Mouse (Mus musculus): ENCODE measurements at regions not wholly inside any gene's neighbourhood (a gene's known extent, or its start where the extent isn't known, plus 50 kb on each side); places are given as distances from the start of the nearest gene placed in this dataset.

GRCm38 (mm10) chr17:83093862-83094261 is 121.2 kb upstream of the Pkdcc start:
- H3K27ac ChIP-seq (replicated peaks; ENCODE audit: low read depth, low read length): no peak overlapping the region
- no peaks in the 10 kb centered on the region for H3K36me3 ChIP-seq (ENCODE audit: control insufficient read depth, insufficient read depth, low read length)
- peaks cover 10% of the 10 kb centered on the region for H3K4me1 ChIP-seq (ENCODE audit: control insufficient read depth, insufficient read depth, low read length)
- peaks cover 38% of the 10 kb centered on the region for H3K27me3 ChIP-seq (ENCODE audit: control insufficient read depth, insufficient read depth, low read length)
- no peak overlapping the region for H3K4me2 ChIP-seq (ENCODE audit: low read depth, severe bottlenecking)
- H3K9ac ChIP-seq (ENCODE audit: low read length): no peak overlapping the region
- H3K9me3 ChIP-seq (ENCODE audit: control insufficient read depth, low read length): no peaks in the 10 kb centered on the region
- DNase-seq (ENCODE audit: low spot score): no peak
- ATAC-seq (ENCODE audit: insufficient number of reproducible peaks, low FRiP score, low TSS enrichment, low read depth): no peak
- 83% methylated on average over 5 of the region's 5 CpGs for WGBS
- H3K4me3 ChIP-seq (ENCODE audit: low read depth, low read length): no peak overlapping the region

- 73% methylated on average over 8 of the region's 8 CpGs for WGBS
- Histone ChIP-seq H3K4me1 (ENCODE audit: control insufficient read depth, insufficient read depth, low read length) (peaks cover 18% of the 10 kb centered on the region), H3K4me2 (ENCODE audit: low read depth, severe bottlenecking) (no peak overlapping the region), H3K27ac (replicated peaks; ENCODE audit: low read depth, low read length) (no peak overlapping the region), H3K4me3 (ENCODE audit: low read depth, low read length) (no peak overlapping the region), H3K27me3 (ENCODE audit: control insufficient read depth, insufficient read depth, low read length) (peaks cover 40% of the 10 kb centered on the region; the same call in 1 of the 2 replicates), H3K9ac (ENCODE audit: low read length) (no peak overlapping the region), H3K36me3 (ENCODE audit: control insufficient read depth, insufficient read depth, low read length) (no peaks in the 10 kb centered on the region), H3K9me3 (ENCODE audit: control insufficient read depth, low read length) (no peaks in the 10 kb centered on the region)
- no peak for ATAC-seq (ENCODE audit: insufficient number of reproducible peaks, low FRiP score, low TSS enrichment, low read depth)
- no peak for DNase-seq (ENCODE audit: low spot score)
Measured at GRCm38 (mm10) chr17:83096451-83096850, 118.6 kb upstream of the Pkdcc start.

DNA sequence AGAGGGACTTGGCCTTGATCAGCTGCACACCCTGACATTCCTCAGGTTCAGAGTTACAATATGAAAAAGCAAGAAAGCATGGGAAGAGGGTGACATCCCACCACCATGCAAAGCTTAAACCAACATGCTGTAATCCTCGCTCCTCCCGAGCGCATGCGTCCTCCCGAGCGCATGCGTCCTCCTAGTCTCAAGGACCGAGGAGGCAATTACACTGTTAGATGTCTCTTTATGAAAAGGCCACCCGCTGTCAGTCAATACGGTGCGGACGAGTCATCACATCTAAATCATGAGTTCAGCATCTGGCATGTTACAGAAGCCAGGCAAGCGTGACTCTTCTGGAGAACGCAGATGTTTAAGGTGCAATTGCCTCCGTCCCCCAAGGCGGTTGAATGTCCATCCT is 117.1 kb upstream of the Pkdcc start:
- Histone ChIP-seq H3K4me2 (ENCODE audit: low read depth, severe bottlenecking) (no peak overlapping the region), H3K4me3 (ENCODE audit: low read depth, low read length) (no peak overlapping the region), H3K9me3 (ENCODE audit: control insufficient read depth, low read length) (no peaks in the 10 kb centered on the region), H3K4me1 (ENCODE audit: control insufficient read depth, insufficient read depth, low read length) (peaks cover 21% of the 10 kb centered on the region), H3K36me3 (ENCODE audit: control insufficient read depth, insufficient read depth, low read length) (no peaks in the 10 kb centered on the region), H3K27ac (replicated peaks; ENCODE audit: low read depth, low read length) (no peak overlapping the region), H3K9ac (ENCODE audit: low read length) (no peak overlapping the region), H3K27me3 (ENCODE audit: control insufficient read depth, insufficient read depth, low read length) (peaks cover 41% of the 10 kb centered on the region)
- WGBS: 72% methylated on average over 16 of the region's 16 CpGs
- DNase-seq (ENCODE audit: low spot score) (no peak), ATAC-seq (ENCODE audit: insufficient number of reproducible peaks, low FRiP score, low TSS enrichment, low read depth) (no peak)

DNA sequence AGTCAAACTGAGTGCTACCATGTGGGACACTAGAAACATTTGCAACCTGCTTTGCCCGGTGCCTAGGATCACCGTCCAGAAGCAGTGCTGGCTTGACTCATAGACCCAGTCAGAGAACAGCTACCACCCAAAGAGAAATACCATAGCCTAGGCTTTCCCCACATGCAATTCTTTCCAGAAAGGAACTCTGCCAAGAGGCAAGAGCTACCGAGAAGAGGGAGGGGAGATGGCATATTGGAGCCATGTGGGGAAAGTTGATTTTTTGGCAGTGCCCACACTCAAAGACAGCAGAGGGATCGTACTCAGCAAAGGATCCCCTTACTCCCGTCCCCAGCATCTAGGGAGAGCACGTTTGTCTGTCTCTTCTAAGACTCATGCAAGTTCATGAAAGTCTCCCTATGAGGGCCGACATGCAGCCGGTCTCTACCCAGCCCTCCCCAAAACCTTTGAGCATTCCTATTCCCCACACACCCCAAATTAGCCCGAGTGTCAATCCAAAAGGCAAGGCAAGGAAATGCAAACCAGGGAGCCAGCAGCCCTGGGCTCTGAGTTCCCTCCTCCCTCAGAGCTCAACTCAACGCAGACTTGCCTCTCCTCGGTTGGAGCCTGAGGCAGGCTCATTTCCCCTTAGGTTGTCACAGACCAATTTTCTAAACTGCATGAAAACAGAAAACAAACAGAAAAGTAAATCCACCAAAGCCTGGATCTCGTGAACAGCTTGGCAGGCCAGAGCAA is 116.2 kb upstream of the Pkdcc start:
- H3K9me3 ChIP-seq (ENCODE audit: control insufficient read depth, low read length): no peaks in the 10 kb centered on the region
- H3K36me3 ChIP-seq (ENCODE audit: control insufficient read depth, insufficient read depth, low read length): no peaks in the 10 kb centered on the region
- peaks cover 21% of the 10 kb centered on the region for H3K4me1 ChIP-seq (ENCODE audit: control insufficient read depth, insufficient read depth, low read length)
- no peak overlapping the region for H3K4me3 ChIP-seq (ENCODE audit: low read depth, low read length)
- ATAC-seq (ENCODE audit: insufficient number of reproducible peaks, low FRiP score, low TSS enrichment, low read depth) (no peak), DNase-seq (ENCODE audit: low spot score) (no peak)
- 42% methylated on average over 12 of the region's 12 CpGs for WGBS
- H3K27me3 ChIP-seq (ENCODE audit: control insufficient read depth, insufficient read depth, low read length): peaks cover 44% of the 10 kb centered on the region
- H3K4me2 ChIP-seq (ENCODE audit: low read depth, severe bottlenecking): no peak overlapping the region
- H3K27ac ChIP-seq (replicated peaks; ENCODE audit: low read depth, low read length): no peak overlapping the region
- H3K9ac ChIP-seq (ENCODE audit: low read length): no peak overlapping the region

DNA sequence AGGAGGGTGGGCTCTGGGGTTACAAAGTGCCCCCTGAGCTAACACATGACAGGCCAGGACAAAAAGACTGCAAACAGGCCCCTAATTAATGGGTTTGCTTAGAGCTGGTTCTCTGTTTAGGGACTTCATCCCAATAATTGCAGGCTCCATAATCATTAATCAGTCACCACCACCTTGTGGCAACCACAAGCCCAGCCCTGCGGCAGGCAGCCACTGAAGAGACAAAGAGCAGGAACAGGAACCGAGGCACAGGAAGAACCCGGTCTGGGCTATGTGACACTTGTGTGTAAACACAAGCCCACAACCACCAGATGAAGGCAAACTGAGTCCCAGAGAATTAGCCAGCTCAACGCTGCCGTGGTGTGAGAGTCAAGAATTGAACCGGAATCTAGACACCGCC is 114.1 kb upstream of the Pkdcc start:
- no peak overlapping the region for H3K27ac ChIP-seq (replicated peaks; ENCODE audit: low read depth, low read length)
- WGBS: 24% methylated on average over 7 of the region's 7 CpGs
- H3K4me2 ChIP-seq (ENCODE audit: low read depth, severe bottlenecking): no peak overlapping the region
- H3K4me1 ChIP-seq (ENCODE audit: control insufficient read depth, insufficient read depth, low read length): peaks cover 23% of the 10 kb centered on the region
- no peak overlapping the region for H3K4me3 ChIP-seq (ENCODE audit: low read depth, low read length)
- ATAC-seq (ENCODE audit: insufficient number of reproducible peaks, low FRiP score, low TSS enrichment, low read depth) (no peak), DNase-seq (ENCODE audit: low spot score) (no peak)
- H3K27me3 ChIP-seq (ENCODE audit: control insufficient read depth, insufficient read depth, low read length): peaks cover 28% of the 10 kb centered on the region
- H3K36me3 ChIP-seq (ENCODE audit: control insufficient read depth, insufficient read depth, low read length): no peaks in the 10 kb centered on the region
- no peaks in the 10 kb centered on the region for H3K9me3 ChIP-seq (ENCODE audit: control insufficient read depth, low read length)
- H3K9ac ChIP-seq (ENCODE audit: low read length): no peak overlapping the region

GRCm38 (mm10) chr17:83101756-83102155 is 113.3 kb upstream of the Pkdcc start:
- 89% methylated on average over 14 of the region's 14 CpGs for WGBS
- no peak for ATAC-seq (ENCODE audit: insufficient number of reproducible peaks, low FRiP score, low TSS enrichment, low read depth)
- DNase-seq (ENCODE audit: low spot score): no peak
- Histone ChIP-seq H3K27ac (replicated peaks; ENCODE audit: low read depth, low read length) (no peak overlapping the region), H3K4me1 (ENCODE audit: control insufficient read depth, insufficient read depth, low read length) (peaks cover 23% of the 10 kb centered on the region), H3K27me3 (ENCODE audit: control insufficient read depth, insufficient read depth, low read length) (peaks cover 25% of the 10 kb centered on the region), H3K36me3 (ENCODE audit: control insufficient read depth, insufficient read depth, low read length) (no peaks in the 10 kb centered on the region), H3K4me3 (ENCODE audit: low read depth, low read length) (no peak overlapping the region), H3K9ac (ENCODE audit: low read length) (no peak overlapping the region), H3K9me3 (ENCODE audit: control insufficient read depth, low read length) (no peaks in the 10 kb centered on the region), H3K4me2 (ENCODE audit: low read depth, severe bottlenecking) (no peak overlapping the region)

GRCm38 (mm10) chr17:83102675-83103412 is 112.2 kb upstream of the Pkdcc start:
- no peak overlapping the region for H3K27ac ChIP-seq (replicated peaks; ENCODE audit: low read depth, low read length)
- no peaks in the 10 kb centered on the region for H3K9me3 ChIP-seq (ENCODE audit: control insufficient read depth, low read length)
- H3K9ac ChIP-seq (ENCODE audit: low read length): no peak overlapping the region
- no peak overlapping the region for H3K4me3 ChIP-seq (ENCODE audit: low read depth, low read length)
- no peaks in the 10 kb centered on the region for H3K36me3 ChIP-seq (ENCODE audit: control insufficient read depth, insufficient read depth, low read length)
- no peak for ATAC-seq (ENCODE audit: insufficient number of reproducible peaks, low FRiP score, low TSS enrichment, low read depth)
- DNase-seq (ENCODE audit: low spot score): no peak
- H3K27me3 ChIP-seq (ENCODE audit: control insufficient read depth, insufficient read depth, low read length): peaks cover 27% of the 10 kb centered on the region
- no peak overlapping the region for H3K4me2 ChIP-seq (ENCODE audit: low read depth, severe bottlenecking)
- H3K4me1 ChIP-seq (ENCODE audit: control insufficient read depth, insufficient read depth, low read length): peaks cover 22% of the 10 kb centered on the region
- 56% methylated on average over 6 of the region's 6 CpGs for WGBS

DNA sequence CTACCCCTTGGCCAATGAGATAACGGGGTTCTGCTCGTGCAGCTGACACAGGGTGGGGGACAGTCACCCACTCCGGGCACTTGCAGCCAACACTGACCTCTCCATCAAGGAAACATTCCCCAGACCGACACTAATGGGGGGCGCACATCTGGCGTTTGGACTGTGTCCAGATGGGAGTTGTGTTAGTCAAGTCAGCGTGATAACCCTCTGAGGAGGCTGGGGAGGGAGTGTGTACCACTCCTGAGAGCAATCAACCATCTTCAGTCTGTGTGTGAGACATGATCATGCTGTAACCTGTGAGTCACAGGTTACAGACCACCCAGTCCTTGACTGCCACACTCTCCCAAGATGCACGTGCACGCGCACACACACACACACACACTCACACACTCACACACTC is 106.9 kb upstream of the Pkdcc start:
- no peak overlapping the region for H3K4me3 ChIP-seq (ENCODE audit: low read depth, low read length)
- no peaks in the 10 kb centered on the region for H3K36me3 ChIP-seq (ENCODE audit: control insufficient read depth, insufficient read depth, low read length)
- ATAC-seq (ENCODE audit: insufficient number of reproducible peaks, low FRiP score, low TSS enrichment, low read depth) (no peak), DNase-seq (ENCODE audit: low spot score) (no peak)
- 51% methylated on average over 10 of the region's 10 CpGs for WGBS
- no peak overlapping the region for H3K9ac ChIP-seq (ENCODE audit: low read length)
- H3K9me3 ChIP-seq (ENCODE audit: control insufficient read depth, low read length): no peaks in the 10 kb centered on the region
- no peak overlapping the region for H3K4me2 ChIP-seq (ENCODE audit: low read depth, severe bottlenecking)
- H3K27me3 ChIP-seq (ENCODE audit: control insufficient read depth, insufficient read depth, low read length): peaks cover 28% of the 10 kb centered on the region
- H3K4me1 ChIP-seq (ENCODE audit: control insufficient read depth, insufficient read depth, low read length): peaks cover 2% of the 10 kb centered on the region; the same call in 1 of the 2 replicates
- no peak overlapping the region for H3K27ac ChIP-seq (replicated peaks; ENCODE audit: low read depth, low read length)
